Mouse (Mus musculus): ENCODE results near the gene Sod1.
A peak's percentile ranks its signal among the peaks of the same experiment; 100 is the strongest.

The Sod1 gene

GRCm38 (mm10) chr16:90220026-90220891 is at the start of gene Sod1:
Gene Sod1, plus strand, starts transcription at chr16:90220754.
- DNase-seq (ENCODE audit: low spot score in 2 of 2), result peak; percentile 97 to 98

- DNase-seq (ENCODE audit: low spot score in 2 of 2), result no peak
These were observed 49.1 kb upstream of the Sod1 start for GRCm38 (mm10) chr16:90171416-90171815.

GRCm38 (mm10) chr16:90176472-90176871 is 44.1 kb upstream of the Sod1 start:
- DNase-seq (ENCODE audit: low spot score in 2 of 2), result no peak

GRCm38 (mm10) chr16:90177425-90177824 is 43.1 kb upstream of the Sod1 start:
- DNase-seq (ENCODE audit: low spot score in 2 of 2), result no peak

GRCm38 (mm10) chr16:90178404-90178803 is 42.1 kb upstream of the Sod1 start:
- no peak for DNase-seq (ENCODE audit: low spot score in 2 of 2)

GRCm38 (mm10) chr16:90179892-90180291 is 40.7 kb upstream of the Sod1 start:
- no peak for DNase-seq (ENCODE audit: low spot score in 2 of 2)

GRCm38 (mm10) chr16:90180975-90181374 is 39.6 kb upstream of the Sod1 start:
- no peak for DNase-seq (ENCODE audit: low spot score in 2 of 2)

GRCm38 (mm10) chr16:90181673-90182072 is 38.9 kb upstream of the Sod1 start:
- peak; percentile 48 to 63 for DNase-seq (ENCODE audit: low spot score in 2 of 2)

GRCm38 (mm10) chr16:90184135-90184534 is 36.4 kb upstream of the Sod1 start:
- DNase-seq (ENCODE audit: low spot score in 2 of 2), result no peak

GRCm38 (mm10) chr16:90185928-90186588 is 34.5 kb upstream of the Sod1 start:
- peak; percentile 70 to 79 for DNase-seq (ENCODE audit: low spot score in 2 of 2)

GRCm38 (mm10) chr16:90187453-90187852 is 33.1 kb upstream of the Sod1 start:
- DNase-seq (ENCODE audit: low spot score in 2 of 2), result peak; percentile 30 to 56

GRCm38 (mm10) chr16:90191289-90191688 is 29.3 kb upstream of the Sod1 start:
- DNase-seq (ENCODE audit: low spot score in 2 of 2), result no peak

- no peak for DNase-seq (ENCODE audit: low spot score in 2 of 2)
These were observed 26.8 kb upstream of the Sod1 start for GRCm38 (mm10) chr16:90193719-90194118.

GRCm38 (mm10) chr16:90196688-90197240 is 23.8 kb upstream of the Sod1 start:
- DNase-seq (ENCODE audit: low spot score in 2 of 2), result no peak

GRCm38 (mm10) chr16:90197337-90197973 is 23.1 kb upstream of the Sod1 start:
- DNase-seq (ENCODE audit: low spot score in 2 of 2), result peak; percentile 73 to 84

GRCm38 (mm10) chr16:90198626-90199025 is 21.9 kb upstream of the Sod1 start:
- no peak for DNase-seq (ENCODE audit: low spot score in 2 of 2)

- no peak for DNase-seq (ENCODE audit: low spot score in 2 of 2)
These were observed 21.4 kb upstream of the Sod1 start for GRCm38 (mm10) chr16:90199174-90199573.

- no peak for DNase-seq (ENCODE audit: low spot score in 2 of 2)
These were observed 18.4 kb upstream of the Sod1 start for GRCm38 (mm10) chr16:90202140-90202539.

- DNase-seq (ENCODE audit: low spot score in 2 of 2), result no peak
These were observed 17.2 kb upstream of the Sod1 start for GRCm38 (mm10) chr16:90203226-90203962.

- no peak for DNase-seq (ENCODE audit: low spot score in 2 of 2)
These were observed 15.7 kb upstream of the Sod1 start for GRCm38 (mm10) chr16:90204868-90205267.

- no peak for DNase-seq (ENCODE audit: low spot score in 2 of 2)
These were observed 11.6 kb upstream of the Sod1 start for GRCm38 (mm10) chr16:90208996-90209395.

Data from urinary bladder, postnatal 36 days (tissue).